Mouse (Mus musculus): ENCODE measurements around the gene Hoxa11. TPM values are rescaled to one million over a fixed set of nuclear protein-coding genes. Genes with fewer than 3 reads are reported as not detected.
A peak's percentile ranks its signal among the peaks of the same experiment; 100 is the strongest.

Gene Hoxa11
- polyA plus RNA-seq, 1 experiment from 2014 or later = 66.3 TPM

GRCm38 (mm10) chr6:52235866-52236265 lies 9.7 kb downstream of the Hoxa11 start:
- H3K27ac ChIP-seq (replicated peaks; ENCODE audit: low read depth, low read length) = peak overlapping the region; percentile 99
- H3K36me3 ChIP-seq (ENCODE audit: control insufficient read depth, insufficient read depth, low read length) = peaks cover 2% of the 10 kb centered on the region; the same call in 1 of the 2 replicates
- DNase-seq (ENCODE audit: low spot score) (peak; percentile 58), ATAC-seq (ENCODE audit: insufficient number of reproducible peaks, low FRiP score, low TSS enrichment, low read depth) (no peak)
- no peaks in the 10 kb centered on the region for H3K9me3 ChIP-seq (ENCODE audit: control insufficient read depth, low read length)
- H3K4me3 ChIP-seq (ENCODE audit: low read depth, low read length) = peak overlapping the region; percentile 99
- no peaks in the 10 kb centered on the region; the same call in 1 of the 2 replicates for H3K4me1 ChIP-seq (ENCODE audit: control insufficient read depth, insufficient read depth, low read length)
- peak overlapping the region; percentile 75 for H3K4me2 ChIP-seq (ENCODE audit: low read depth, severe bottlenecking)
- H3K27me3 ChIP-seq (ENCODE audit: control insufficient read depth, insufficient read depth, low read length) = no peaks in the 10 kb centered on the region
- WGBS = 9% methylated on average over 6 of the region's 6 CpGs
- H3K9ac ChIP-seq (ENCODE audit: low read length) = peak overlapping the region; percentile 100

GRCm38 (mm10) chr6:52235267-52235666 lies 10.3 kb downstream of the Hoxa11 start:
- no peaks in the 10 kb centered on the region for H3K27me3 ChIP-seq (ENCODE audit: control insufficient read depth, insufficient read depth, low read length)
- no peaks in the 10 kb centered on the region; the same call in 1 of the 2 replicates for H3K4me1 ChIP-seq (ENCODE audit: control insufficient read depth, insufficient read depth, low read length)
- H3K4me2 ChIP-seq (ENCODE audit: low read depth, severe bottlenecking) = peak overlapping the region; percentile 75
- peak overlapping the region; percentile 100 for H3K9ac ChIP-seq (ENCODE audit: low read length)
- ATAC-seq (ENCODE audit: insufficient number of reproducible peaks, low FRiP score, low TSS enrichment, low read depth) (no peak), DNase-seq (ENCODE audit: low spot score) (peak; percentile 69)
- peaks cover 2% of the 10 kb centered on the region; the same call in 1 of the 2 replicates for H3K36me3 ChIP-seq (ENCODE audit: control insufficient read depth, insufficient read depth, low read length)
- 12% methylated on average over 9 of the region's 9 CpGs for WGBS
- peak overlapping the region; percentile 99 for H3K27ac ChIP-seq (replicated peaks; ENCODE audit: low read depth, low read length)
- H3K4me3 ChIP-seq (ENCODE audit: low read depth, low read length) = peak overlapping the region; percentile 99
- no peaks in the 10 kb centered on the region for H3K9me3 ChIP-seq (ENCODE audit: control insufficient read depth, low read length)

- Histone ChIP-seq H3K4me3 (ENCODE audit: low read depth, low read length) (peak overlapping the region; percentile 99), H3K9me3 (ENCODE audit: control insufficient read depth, low read length) (no peaks in the 10 kb centered on the region), H3K9ac (ENCODE audit: low read length) (peak overlapping the region; percentile 100), H3K36me3 (ENCODE audit: control insufficient read depth, insufficient read depth, low read length) (peaks cover 2% of the 10 kb centered on the region; the same call in 1 of the 2 replicates), H3K4me2 (ENCODE audit: low read depth, severe bottlenecking) (peak overlapping the region; percentile 75), H3K4me1 (ENCODE audit: control insufficient read depth, insufficient read depth, low read length) (no peaks in the 10 kb centered on the region; the same call in 1 of the 2 replicates), H3K27me3 (ENCODE audit: control insufficient read depth, insufficient read depth, low read length) (no peaks in the 10 kb centered on the region), H3K27ac (replicated peaks; ENCODE audit: low read depth, low read length) (peak overlapping the region; percentile 99)
- DNase-seq (ENCODE audit: low spot score) (no peak), ATAC-seq (ENCODE audit: insufficient number of reproducible peaks, low FRiP score, low TSS enrichment, low read depth) (peak; percentile 46)
- under 1% methylated on average over 62 of the region's 68 CpGs for WGBS
Measured at GRCm38 (mm10) chr6:52234428-52235140, 11.0 kb downstream of the Hoxa11 start.

GRCm38 (mm10) chr6:52233546-52234427 lies 11.8 kb downstream of the Hoxa11 start:
- no peaks in the 10 kb centered on the region; the same call in 1 of the 2 replicates for H3K4me1 ChIP-seq (ENCODE audit: control insufficient read depth, insufficient read depth, low read length)
- H3K9me3 ChIP-seq (ENCODE audit: control insufficient read depth, low read length) = no peaks in the 10 kb centered on the region
- under 1% methylated on average over 61 of the region's 70 CpGs for WGBS
- peak; percentile 74 for DNase-seq (ENCODE audit: low spot score)
- H3K27ac ChIP-seq (replicated peaks; ENCODE audit: low read depth, low read length) = peak overlapping the region; percentile 99
- H3K4me3 ChIP-seq (ENCODE audit: low read depth, low read length) = peak overlapping the region; percentile 99
- H3K4me2 ChIP-seq (ENCODE audit: low read depth, severe bottlenecking) = peak overlapping the region; percentile 75
- H3K27me3 ChIP-seq (ENCODE audit: control insufficient read depth, insufficient read depth, low read length) = no peaks in the 10 kb centered on the region
- H3K36me3 ChIP-seq (ENCODE audit: control insufficient read depth, insufficient read depth, low read length) = peaks cover 2% of the 10 kb centered on the region
- peak overlapping the region; percentile 100 for H3K9ac ChIP-seq (ENCODE audit: low read length)
- ATAC-seq (ENCODE audit: insufficient number of reproducible peaks, low FRiP score, low TSS enrichment, low read depth) = no peak

- peak overlapping the region; percentile 100 for H3K9ac ChIP-seq (ENCODE audit: low read length)
- peak overlapping the region; percentile 99 for H3K27ac ChIP-seq (replicated peaks; ENCODE audit: low read depth, low read length)
- under 1% methylated on average over 23 of the region's 23 CpGs for WGBS
- DNase-seq (ENCODE audit: low spot score) (peak; percentile 72), ATAC-seq (ENCODE audit: insufficient number of reproducible peaks, low FRiP score, low TSS enrichment, low read depth) (no peak)
- H3K36me3 ChIP-seq (ENCODE audit: control insufficient read depth, insufficient read depth, low read length) = peaks cover 2% of the 10 kb centered on the region
- H3K4me2 ChIP-seq (ENCODE audit: low read depth, severe bottlenecking) = peak overlapping the region; percentile 75
- H3K27me3 ChIP-seq (ENCODE audit: control insufficient read depth, insufficient read depth, low read length) = no peaks in the 10 kb centered on the region
- H3K9me3 ChIP-seq (ENCODE audit: control insufficient read depth, low read length) = no peaks in the 10 kb centered on the region
- peak overlapping the region; percentile 99 for H3K4me3 ChIP-seq (ENCODE audit: low read depth, low read length)
- H3K4me1 ChIP-seq (ENCODE audit: control insufficient read depth, insufficient read depth, low read length) = no peaks in the 10 kb centered on the region; the same call in 1 of the 2 replicates
Measured at GRCm38 (mm10) chr6:52232984-52233545, 12.5 kb downstream of the Hoxa11 start.

- Histone ChIP-seq H3K27me3 (ENCODE audit: control insufficient read depth, insufficient read depth, low read length) (no peaks in the 10 kb centered on the region), H3K4me2 (ENCODE audit: low read depth, severe bottlenecking) (peak overlapping the region; percentile 75), H3K4me3 (ENCODE audit: low read depth, low read length) (peak overlapping the region; percentile 99), H3K27ac (replicated peaks; ENCODE audit: low read depth, low read length) (peak overlapping the region; percentile 99), H3K9ac (ENCODE audit: low read length) (peak overlapping the region; percentile 100), H3K36me3 (ENCODE audit: control insufficient read depth, insufficient read depth, low read length) (peaks cover 2% of the 10 kb centered on the region), H3K9me3 (ENCODE audit: control insufficient read depth, low read length) (no peaks in the 10 kb centered on the region), H3K4me1 (ENCODE audit: control insufficient read depth, insufficient read depth, low read length) (no peaks in the 10 kb centered on the region; the same call in 1 of the 2 replicates)
- ATAC-seq (ENCODE audit: insufficient number of reproducible peaks, low FRiP score, low TSS enrichment, low read depth) (no peak), DNase-seq (ENCODE audit: low spot score) (peak; percentile 73)
- under 1% methylated on average over 18 of the region's 18 CpGs for WGBS
Measured at GRCm38 (mm10) chr6:52232568-52232965, 13.0 kb downstream of the Hoxa11 start.

GRCm38 (mm10) chr6:52231885-52232567 lies 13.6 kb downstream of the Hoxa11 start:
- Histone ChIP-seq H3K4me2 (ENCODE audit: low read depth, severe bottlenecking) (peak overlapping the region; percentile 75), H3K27ac (replicated peaks; ENCODE audit: low read depth, low read length) (peak overlapping the region; percentile 99), H3K9me3 (ENCODE audit: control insufficient read depth, low read length) (no peaks in the 10 kb centered on the region), H3K9ac (ENCODE audit: low read length) (peak overlapping the region; percentile 100), H3K36me3 (ENCODE audit: control insufficient read depth, insufficient read depth, low read length) (peaks cover 2% of the 10 kb centered on the region), H3K4me1 (ENCODE audit: control insufficient read depth, insufficient read depth, low read length) (peaks cover under 1% of the 10 kb centered on the region; the same call in 1 of the 2 replicates), H3K4me3 (ENCODE audit: low read depth, low read length) (peak overlapping the region; percentile 99), H3K27me3 (ENCODE audit: control insufficient read depth, insufficient read depth, low read length) (no peaks in the 10 kb centered on the region)
- under 1% methylated on average over 18 of the region's 18 CpGs for WGBS
- ATAC-seq (ENCODE audit: insufficient number of reproducible peaks, low FRiP score, low TSS enrichment, low read depth) (no peak), DNase-seq (ENCODE audit: low spot score) (peak; percentile 76)

Measured in limb, embryonic 11.5 days (tissue).